Mouse (Mus musculus) forebrain, embryonic 10.5 days (tissue): Measurements from ENCODE around the gene Ppp1ca. TPM values are rescaled to one million over a fixed set of nuclear protein-coding genes. Genes with fewer than 3 reads are reported as not detected.

Experiments used
- DNase-seq: peaks from one replicate; pipeline ENCODE4 v3.0.0-alpha.2; 2017; ENCODE audit warnings: low spot score; ENCODE audit errors: extremely low spot score
- H3K27ac ChIP-seq: fragments of 300-500 bp; sonication (generic); 2 replicates; pipeline ENCODE4 v1.5.1; 2016; ENCODE audit warnings: mild to moderate bottlenecking
- H3K27me3 ChIP-seq: fragments of 300-500 bp; sonication (generic); 2 replicates; pipeline ENCODE4 v1.6.1; 2016; ENCODE audit warnings: mild to moderate bottlenecking; ENCODE audit not compliant: poor library complexity, severe bottlenecking
- H3K36me3 ChIP-seq: fragments of 300-500 bp; sonication (generic); replicated peaks from 2 replicates; pipeline ENCODE4 v1.6.1; 2016; ENCODE audit warnings: mild to moderate bottlenecking, moderate library complexity
- H3K4me1 ChIP-seq: fragments of 300-500 bp; sonication (generic); 2 replicates; pipeline ENCODE4 v1.6.1; 2016
- H3K4me3 ChIP-seq: fragments of 300-500 bp; sonication (generic); 2 replicates; pipeline ENCODE4 v1.5.1; 2016; ENCODE audit warnings: mild to moderate bottlenecking, moderate library complexity
- H3K9me3 ChIP-seq: fragments of 300-500 bp; sonication (generic); 2 replicates; pipeline ENCODE4 v1.6.1; 2016; ENCODE audit warnings: mild to moderate bottlenecking, moderate library complexity
- WGBS: fragments of 180-500 bp; shearing (Covaris S2); methylation state at CpG from one replicate; pipeline ENCODE4 v1.1.7; 2016; 5-methylcytosine and 5-hydroxymethylcytosine counted together
- polyA plus RNA-seq: library from polyadenylated mRNA; unstranded; fragments of >200 nt; fragmentation: Nextera tagmentation; extraction: Ambion mirVana; gene quantifications from 2 replicates; pipeline ENCODE4 v1.2.1, GENCODE M21; 2016

The Ppp1ca gene
- polyA plus RNA-seq, 1 experiment from 2014 or later = 998 TPM

GRCm38 (mm10) chr19:4196048-4196447 lies 4.2 kb downstream of the Ppp1ca start:
- 84% methylated on average over 2 of the region's 2 CpGs for WGBS
- no peaks in the 10 kb centered on the region for H3K9me3 ChIP-seq
- DNase-seq = no peak
- no peak overlapping the region for H3K27ac ChIP-seq
- no peak overlapping the region for H3K4me3 ChIP-seq
- peaks cover 69% of the 10 kb centered on the region for H3K4me1 ChIP-seq
- H3K36me3 ChIP-seq = peaks cover 78% of the 10 kb centered on the region
- no peaks in the 10 kb centered on the region for H3K27me3 ChIP-seq

GRCm38 (mm10) chr19:4196548-4196947 lies 4.7 kb downstream of the Ppp1ca start:
- Histone ChIP-seq H3K4me3 (0 out of 2 replicates have a peak overlapping the region, but pooled peaks have one; percentile 11), H3K9me3 (no peaks in the 10 kb centered on the region), H3K27ac (no peak overlapping the region), H3K4me1 (peaks cover 65% of the 10 kb centered on the region), H3K36me3 (peaks cover 78% of the 10 kb centered on the region), H3K27me3 (no peaks in the 10 kb centered on the region)
- no peak for DNase-seq
- WGBS = 71% methylated on average over 5 of the region's 5 CpGs

- H3K4me3 ChIP-seq = no peak overlapping the region
- H3K27me3 ChIP-seq = 0 out of 2 replicates have a peak, but pooled peaks cover under 1% of the 10 kb centered on the region
- H3K4me1 ChIP-seq = peaks cover 66% of the 10 kb centered on the region
- DNase-seq = no peak
- no peaks in the 10 kb centered on the region for H3K9me3 ChIP-seq
- no peak overlapping the region for H3K27ac ChIP-seq
- peaks cover 78% of the 10 kb centered on the region for H3K36me3 ChIP-seq
- 83% methylated on average over 3 of the region's 3 CpGs for WGBS
Observed at GRCm38 (mm10) chr19:4197180-4197579, 5.3 kb downstream of the Ppp1ca start.

- Histone ChIP-seq H3K27ac (peak within 1 kb of the TSS; percentile 93), H3K4me3 (peak within 1 kb of the TSS; percentile 85), H3K27me3 (peaks cover 31% of the 10 kb centered on the region), H3K36me3 (peaks cover 42% of the 10 kb centered on the region), H3K4me1 (peaks cover 43% of the 10 kb centered on the region), H3K9me3 (no peaks in the 10 kb centered on the region)
- peak; percentile 98 for DNase-seq
- under 1% methylated on average over 34 of the region's 34 CpGs for WGBS
Observed at GRCm38 (mm10) chr19:4201291-4201909, 9.5 kb downstream of the Ppp1ca start, which contains the start of gene Rad9a. TSS of gene Rad9a (minus strand) at chr19:4201662.

GRCm38 (mm10) chr19:4202149-4202548 lies 10.3 kb downstream of the Ppp1ca start:
- DNase-seq = no peak
- no peaks in the 10 kb centered on the region for H3K9me3 ChIP-seq
- peaks cover 35% of the 10 kb centered on the region for H3K4me1 ChIP-seq
- 26% methylated on average over 7 of the region's 7 CpGs for WGBS
- H3K27ac ChIP-seq = peak overlapping the region; percentile 93
- H3K36me3 ChIP-seq = peaks cover 34% of the 10 kb centered on the region
- H3K4me3 ChIP-seq = peak overlapping the region; percentile 85
- peaks cover 33% of the 10 kb centered on the region for H3K27me3 ChIP-seq

GRCm38 (mm10) chr19:4203148-4203547 lies 11.3 kb downstream of the Ppp1ca start:
- H3K4me3 ChIP-seq = no peak overlapping the region
- H3K27me3 ChIP-seq = peaks cover 39% of the 10 kb centered on the region
- peaks cover 24% of the 10 kb centered on the region for H3K36me3 ChIP-seq
- no peak for DNase-seq
- 70% methylated on average over 3 of the region's 3 CpGs for WGBS
- H3K4me1 ChIP-seq = peaks cover 35% of the 10 kb centered on the region
- H3K9me3 ChIP-seq = no peaks in the 10 kb centered on the region
- no peak overlapping the region for H3K27ac ChIP-seq

- no peak for DNase-seq
Observed at GRCm38 (mm10) chr19:4203604-4204326, 11.9 kb downstream of the Ppp1ca start.

GRCm38 (mm10) chr19:4204889-4205288 lies 13.0 kb downstream of the Ppp1ca start:
- Histone ChIP-seq H3K36me3 (peaks cover 7% of the 10 kb centered on the region), H3K27me3 (peaks cover 50% of the 10 kb centered on the region), H3K4me3 (no peak overlapping the region), H3K27ac (no peak overlapping the region), H3K9me3 (no peaks in the 10 kb centered on the region), H3K4me1 (peaks cover 26% of the 10 kb centered on the region)
- 57% methylated on average over 4 of the region's 4 CpGs for WGBS
- DNase-seq = no peak

More at GRCm38 (mm10) chr19:4203604-4204326, 11.9 kb downstream of the Ppp1ca start:
- Histone ChIP-seq H3K9me3 (no peaks in the 10 kb centered on the region), H3K27ac (no peak overlapping the region), H3K4me3 (no peak overlapping the region), H3K36me3 (peaks cover 18% of the 10 kb centered on the region), H3K27me3 (peaks cover 45% of the 10 kb centered on the region), H3K4me1 (peaks cover 35% of the 10 kb centered on the region)
- WGBS = 71% methylated on average over 13 of the region's 13 CpGs

GRCm38 (mm10) chr19:4206971-4207370 lies 15.1 kb downstream of the Ppp1ca start:
- 2% methylated on average over 2 of the region's 2 CpGs for WGBS
- no peak overlapping the region for H3K4me3 ChIP-seq
- no peak overlapping the region for H3K27ac ChIP-seq
- no peaks in the 10 kb centered on the region for H3K36me3 ChIP-seq
- DNase-seq = peak; percentile 71
- peaks cover 66% of the 10 kb centered on the region for H3K27me3 ChIP-seq
- H3K9me3 ChIP-seq = no peaks in the 10 kb centered on the region
- H3K4me1 ChIP-seq = peaks cover 17% of the 10 kb centered on the region

GRCm38 (mm10) chr19:4208563-4208962 lies 16.7 kb downstream of the Ppp1ca start:
- 71% methylated on average over 5 of the region's 5 CpGs for WGBS

GRCm38 (mm10) chr19:4211891-4212588 lies 20.2 kb downstream of the Ppp1ca start:
- DNase-seq = no peak
- H3K27ac ChIP-seq = peak overlapping the region; percentile 25
- WGBS = 17% methylated on average over 4 of the region's 4 CpGs
- H3K36me3 ChIP-seq = no peaks in the 10 kb centered on the region
- H3K27me3 ChIP-seq = peaks cover 84% of the 10 kb centered on the region
- no peak overlapping the region for H3K4me3 ChIP-seq
- H3K4me1 ChIP-seq = peaks cover 58% of the 10 kb centered on the region
- no peaks in the 10 kb centered on the region for H3K9me3 ChIP-seq

More at GRCm38 (mm10) chr19:4208563-4208962, 16.7 kb downstream of the Ppp1ca start:
- Histone ChIP-seq H3K36me3 (no peaks in the 10 kb centered on the region), H3K4me1 (peaks cover 23% of the 10 kb centered on the region), H3K4me3 (no peak overlapping the region), H3K9me3 (no peaks in the 10 kb centered on the region), H3K27ac (no peak overlapping the region), H3K27me3 (peaks cover 70% of the 10 kb centered on the region)
- no peak for DNase-seq

- H3K9me3 ChIP-seq = no peaks in the 10 kb centered on the region
- DNase-seq = no peak
- 5% methylated on average over 9 of the region's 9 CpGs for WGBS
- peaks cover 71% of the 10 kb centered on the region for H3K4me1 ChIP-seq
- peak overlapping the region; percentile 87 for H3K27ac ChIP-seq
- peaks cover 90% of the 10 kb centered on the region for H3K27me3 ChIP-seq
- H3K36me3 ChIP-seq = no peaks in the 10 kb centered on the region
- H3K4me3 ChIP-seq = peak overlapping the region; percentile 74
Observed at GRCm38 (mm10) chr19:4213524-4213974, 21.7 kb downstream of the Ppp1ca start.
